Mouse (Mus musculus): ENCODE measurements at regions not wholly inside any gene's neighbourhood (a gene's known extent, or its start where the extent isn't known, plus 50 kb on each side); places are given as distances from the start of the nearest gene placed in this dataset.

DNA sequence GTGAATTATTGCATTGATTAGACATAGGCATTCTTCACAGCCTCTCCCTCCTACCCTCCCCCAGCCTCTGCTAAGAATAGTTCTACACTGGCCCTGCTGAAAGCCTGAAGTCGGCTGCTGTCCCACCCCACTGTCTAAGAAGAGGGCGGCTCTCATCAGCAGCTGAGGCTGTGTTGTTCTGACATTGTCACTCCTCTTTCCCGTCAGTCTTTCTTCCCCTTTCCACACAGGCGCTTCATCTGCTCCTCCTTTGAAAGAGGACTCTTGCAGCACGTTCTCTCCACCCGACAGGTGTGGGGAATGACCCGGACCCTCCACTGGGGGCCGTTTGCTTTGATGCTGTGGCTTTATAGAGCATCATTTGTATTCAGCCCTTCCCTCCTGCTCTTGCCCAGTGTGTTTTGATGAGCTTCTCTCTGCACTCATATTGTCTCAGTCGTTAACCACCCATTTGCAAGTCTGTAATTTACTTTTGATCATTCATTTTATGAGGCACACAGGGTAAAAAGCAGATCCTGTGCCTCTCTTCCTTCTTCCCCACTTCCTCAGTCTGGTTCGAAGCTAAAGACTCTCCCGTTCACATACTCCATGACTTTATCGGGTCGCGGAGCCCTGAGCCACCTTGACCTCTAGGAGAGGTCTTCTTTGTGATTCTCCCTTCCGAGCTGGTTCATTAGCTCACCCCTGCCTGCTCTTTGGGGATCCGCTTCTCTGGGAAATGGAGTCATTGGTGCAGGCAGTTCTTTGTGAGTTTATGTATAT lies 142.2 kb upstream of the Snx19 start:
- DNase-seq (ENCODE audit: low read depth, low spot score): peak; percentile 25
- H3K9ac ChIP-seq (ENCODE audit: insufficient read depth, low read depth, low read length, poor library complexity, severe bottlenecking): no peak overlapping the region
- TF ChIP-seq ZNF384 (IDR thresholded peaks at IDR 0.05; ENCODE audit: low read depth, low read length) (no peak), HCFC1 (IDR thresholded peaks at IDR 0.05; ENCODE audit: borderline replicate concordance, insufficient read depth, low read length) (no peak), MAFK (IDR thresholded peaks at IDR 0.05; ENCODE audit: insufficient read depth, low read depth, low read length) (no peak), ZC3H11A (IDR thresholded peaks at IDR 0.05; ENCODE audit: borderline replicate concordance, low read depth, low read length) (no peak)
- in situ Hi-C loops (cut with MboI; ENCODE audit: low sequenced_read_pairs in 2 of 2, unreplicated experiment in 2 of 2): loop anchor here in 1 of 2 experiments (25.0 kb wide), 1 partner anchor 622 kb away; no protein-coding TSS in a partner anchor
- no peak overlapping the region for H3K4me3 ChIP-seq (ENCODE audit: insufficient read depth in 1 of 2, low read depth in 1 of 2, low read length in 2 of 2, poor library complexity in 1 of 2, severe bottlenecking in 1 of 2)
- H3K36me3 ChIP-seq (ENCODE audit: control insufficient read depth, insufficient read depth, low read length, poor library complexity, severe bottlenecking): no peaks in the 10 kb centered on the region
- no peak overlapping the region for H3K27ac ChIP-seq (ENCODE audit: insufficient read depth, low read depth, low read length, poor library complexity, severe bottlenecking)
- peaks cover 0 to 5% of the 10 kb centered on the region in 2 experiments; a peak in 3 of 4 replicates for H3K4me1 ChIP-seq (ENCODE audit: control insufficient read depth in 2 of 2, insufficient read depth in 2 of 2, low read length in 2 of 2, poor library complexity in 1 of 2)
- H3K9me3 ChIP-seq (ENCODE audit: control insufficient read depth, insufficient read depth, low read depth, low read length): no peaks in the 10 kb centered on the region

DNA sequence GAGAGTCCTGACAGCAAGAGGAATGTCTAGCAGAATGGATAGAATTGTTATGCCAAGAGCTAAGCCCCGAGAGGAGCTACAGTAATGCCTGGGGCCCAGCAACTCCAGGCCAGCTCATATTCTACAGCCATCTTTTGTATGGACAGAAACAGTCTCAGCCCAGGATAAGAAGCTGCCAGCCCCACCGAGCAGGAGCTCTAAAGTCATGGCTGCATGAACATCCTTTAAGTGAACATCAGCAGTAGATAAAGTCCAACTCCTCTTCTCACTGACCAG lies 141.6 kb upstream of the Snx19 start:
- in situ Hi-C loops (cut with MboI; ENCODE audit: low sequenced_read_pairs in 2 of 2, unreplicated experiment in 2 of 2): loop anchor here in 1 of 2 experiments (25.0 kb wide), 1 partner anchor 623 kb away; no protein-coding TSS in a partner anchor
- H3K27ac ChIP-seq (ENCODE audit: insufficient read depth, low read depth, low read length, poor library complexity, severe bottlenecking): no peak overlapping the region
- TF ChIP-seq CHD2 (IDR thresholded peaks at IDR 0.05; ENCODE audit: low read depth, low read length) (no peak), MAFK (IDR thresholded peaks at IDR 0.05; ENCODE audit: insufficient read depth, low read depth, low read length) (no peak), HCFC1 (IDR thresholded peaks at IDR 0.05; ENCODE audit: borderline replicate concordance, insufficient read depth, low read length) (no peak), ZNF384 (IDR thresholded peaks at IDR 0.05; ENCODE audit: low read depth, low read length) (no peak), ZC3H11A (IDR thresholded peaks at IDR 0.05; ENCODE audit: borderline replicate concordance, low read depth, low read length) (no peak)

DNA sequence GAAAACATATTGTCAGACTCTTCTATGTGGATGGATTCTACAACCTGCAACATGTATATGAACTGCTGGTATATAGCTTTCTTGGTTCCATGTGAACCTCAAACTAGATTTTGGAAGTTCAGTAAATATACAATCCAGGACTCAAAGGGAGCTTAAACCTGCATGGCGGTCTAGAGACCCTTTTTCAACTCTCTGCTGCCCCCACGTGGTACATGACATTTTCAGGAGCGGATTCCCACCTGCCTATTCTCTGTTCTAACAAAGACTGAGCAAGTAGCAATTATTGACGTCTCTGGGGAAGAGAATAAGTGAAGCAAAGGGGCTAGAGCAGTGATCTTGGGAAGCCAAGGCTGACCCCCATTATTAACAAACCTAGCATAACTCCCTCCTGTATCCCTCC lies 127.1 kb upstream of the Snx19 start:
- no peak for TF ChIP-seq HCFC1 (IDR thresholded peaks at IDR 0.05; ENCODE audit: borderline replicate concordance, insufficient read depth, low read length)
- no peak for TF ChIP-seq MAFK (IDR thresholded peaks at IDR 0.05; ENCODE audit: insufficient read depth, low read depth, low read length)
- TF ChIP-seq CHD2 (IDR thresholded peaks at IDR 0.05; ENCODE audit: low read depth, low read length): no peak
- TF ChIP-seq ZNF384 (IDR thresholded peaks at IDR 0.05; ENCODE audit: low read depth, low read length): no peak
- peak; percentile 57; the same call in 1 of the 2 replicates for TF ChIP-seq ZC3H11A (IDR thresholded peaks at IDR 0.05; ENCODE audit: borderline replicate concordance, low read depth, low read length)
- H3K36me3 ChIP-seq (ENCODE audit: control insufficient read depth, insufficient read depth, low read length, poor library complexity, severe bottlenecking): no peaks in the 10 kb centered on the region
- peak; percentile 69 for DNase-seq (ENCODE audit: low read depth, low spot score)

More for the DNA sequence above, 141.6 kb upstream of the Snx19 start:
- H3K4me1 ChIP-seq (ENCODE audit: control insufficient read depth in 2 of 2, insufficient read depth in 2 of 2, low read length in 2 of 2, poor library complexity in 1 of 2): peaks cover 0 to 5% of the 10 kb centered on the region in 2 experiments; a peak in 3 of 4 replicates
- no peak overlapping the region for H3K4me3 ChIP-seq (ENCODE audit: insufficient read depth in 1 of 2, low read depth in 1 of 2, low read length in 2 of 2, poor library complexity in 1 of 2, severe bottlenecking in 1 of 2)
- no peak for DNase-seq (ENCODE audit: low read depth, low spot score)
- H3K36me3 ChIP-seq (ENCODE audit: control insufficient read depth, insufficient read depth, low read length, poor library complexity, severe bottlenecking): no peaks in the 10 kb centered on the region
- H3K9ac ChIP-seq (ENCODE audit: insufficient read depth, low read depth, low read length, poor library complexity, severe bottlenecking): no peak overlapping the region
- H3K9me3 ChIP-seq (ENCODE audit: control insufficient read depth, insufficient read depth, low read depth, low read length): no peaks in the 10 kb centered on the region

DNA sequence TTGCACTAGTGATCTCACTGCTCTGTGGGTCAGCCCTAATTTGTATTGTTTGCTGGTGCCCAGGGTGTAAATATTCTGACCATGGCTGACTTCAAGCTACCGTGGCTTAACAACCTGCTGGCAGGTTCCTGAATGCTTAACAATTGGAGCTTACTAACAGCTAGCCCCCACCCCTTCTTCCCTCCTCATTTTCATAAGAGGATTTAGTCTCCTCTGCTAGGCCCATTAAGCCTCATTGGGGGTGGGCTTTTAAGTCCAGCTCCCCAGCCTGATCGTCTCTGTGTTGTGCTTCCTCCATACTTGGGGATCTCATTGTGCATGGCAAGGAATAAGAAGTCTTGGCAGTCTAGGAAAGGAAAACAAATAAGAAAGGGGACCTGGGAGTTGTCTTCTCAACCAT lies 118.6 kb upstream of the Snx19 start:
- in situ Hi-C loops (cut with MboI; ENCODE audit: low sequenced_read_pairs in 2 of 2, unreplicated experiment in 2 of 2): no loop called here
- no peak for TF ChIP-seq ZC3H11A (IDR thresholded peaks at IDR 0.05; ENCODE audit: borderline replicate concordance, low read depth, low read length)
- TF ChIP-seq MAFK (IDR thresholded peaks at IDR 0.05; ENCODE audit: insufficient read depth, low read depth, low read length): no peak
- no peak for TF ChIP-seq ZNF384 (IDR thresholded peaks at IDR 0.05; ENCODE audit: low read depth, low read length)
- no peak for TF ChIP-seq HCFC1 (IDR thresholded peaks at IDR 0.05; ENCODE audit: borderline replicate concordance, insufficient read depth, low read length)
- no peak for TF ChIP-seq CHD2 (IDR thresholded peaks at IDR 0.05; ENCODE audit: low read depth, low read length)
- no peak for DNase-seq (ENCODE audit: low read depth, low spot score)
- Histone ChIP-seq H3K9ac (ENCODE audit: insufficient read depth, low read depth, low read length, poor library complexity, severe bottlenecking) (no peak overlapping the region), H3K9me3 (ENCODE audit: control insufficient read depth, insufficient read depth, low read depth, low read length) (no peaks in the 10 kb centered on the region), H3K4me3 (ENCODE audit: insufficient read depth in 1 of 2, low read depth in 1 of 2, low read length in 2 of 2, poor library complexity in 1 of 2, severe bottlenecking in 1 of 2) (no peak overlapping the region), H3K36me3 (ENCODE audit: control insufficient read depth, insufficient read depth, low read length, poor library complexity, severe bottlenecking) (no peaks in the 10 kb centered on the region), H3K4me1 (ENCODE audit: control insufficient read depth in 2 of 2, insufficient read depth in 2 of 2, low read length in 2 of 2, poor library complexity in 1 of 2) (no peaks in the 10 kb centered on the region; a peak in 1 of 4 replicates), H3K27ac (ENCODE audit: insufficient read depth, low read depth, low read length, poor library complexity, severe bottlenecking) (no peak overlapping the region)

More for the DNA sequence above, 127.1 kb upstream of the Snx19 start:
- no peak overlapping the region for H3K27ac ChIP-seq (ENCODE audit: insufficient read depth, low read depth, low read length, poor library complexity, severe bottlenecking)
- in situ Hi-C loops (cut with MboI; ENCODE audit: low sequenced_read_pairs in 2 of 2, unreplicated experiment in 2 of 2): loop anchor here in 1 of 2 experiments (25.0 kb wide), 1 partner anchor 638 kb away; no protein-coding TSS in a partner anchor
- no peaks in the 10 kb centered on the region; a peak in 1 of 4 replicates for H3K4me1 ChIP-seq (ENCODE audit: control insufficient read depth in 2 of 2, insufficient read depth in 2 of 2, low read length in 2 of 2, poor library complexity in 1 of 2)
- H3K9ac ChIP-seq (ENCODE audit: insufficient read depth, low read depth, low read length, poor library complexity, severe bottlenecking): no peak overlapping the region
- no peaks in the 10 kb centered on the region for H3K9me3 ChIP-seq (ENCODE audit: control insufficient read depth, insufficient read depth, low read depth, low read length)
- no peak overlapping the region for H3K4me3 ChIP-seq (ENCODE audit: insufficient read depth in 1 of 2, low read depth in 1 of 2, low read length in 2 of 2, poor library complexity in 1 of 2, severe bottlenecking in 1 of 2)

Data from ES-E14 (cell line).